Mouse (Mus musculus) kidney, adult 2 months (tissue): ENCODE data around the gene 4930544G11Rik. TPM values are rescaled to one million over a fixed set of nuclear protein-coding genes. Genes with fewer than 3 reads are reported as not detected.

Experiments
- DNase-seq: peaks from one replicate; pipeline ENCODE4 v3.0.0; 2021
- H3K27ac ChIP-seq: fragments of 200-500 bp; 2 replicates; pipeline ENCODE4 v1.5.1; 2012; ENCODE audit warnings: low read depth, low read length, control low read depth, inconsistent platforms; ENCODE audit not compliant: insufficient read depth
- H3K27me3 ChIP-seq: fragments of 200-500 bp; replicated peaks from 2 replicates; pipeline ENCODE4 v1.6.1; 2012; ENCODE audit warnings: mild to moderate bottlenecking, moderate library complexity, low read length, inconsistent platforms; ENCODE audit not compliant: control insufficient read depth, insufficient read depth
- H3K36me3 ChIP-seq: fragments of 200-500 bp; 2 replicates; pipeline ENCODE4 v1.6.1; 2012; ENCODE audit warnings: mild to moderate bottlenecking, moderate library complexity, low read length, inconsistent platforms; ENCODE audit not compliant: control insufficient read depth, insufficient read depth
- H3K4me1 ChIP-seq: fragments of 200-500 bp; 2 replicates; pipeline ENCODE4 v1.6.1; 2011; ENCODE audit warnings: low read length; ENCODE audit not compliant: control insufficient read depth, insufficient read depth
- H3K4me3 ChIP-seq: fragments of 200-500 bp; 2 replicates; pipeline ENCODE4 v1.5.1; 2011; ENCODE audit warnings: mild to moderate bottlenecking, low read depth, low read length, control low read depth; ENCODE audit not compliant: insufficient read depth
- CTCF ChIP-seq: fragments of 200-500 bp; conservative IDR thresholded peaks from 2 replicates; pipeline ENCODE4 v1.5.1; 2011; ENCODE audit warnings: low read depth, mild to moderate bottlenecking, control low read depth, low read length, moderate library complexity, mixed read lengths; ENCODE audit not compliant: insufficient read depth, insufficient read length
- POLR2A ChIP-seq: fragments of 200-500 bp; IDR thresholded peaks from one replicate; pipeline ENCODE4 v1.6.1; 2011; ENCODE audit warnings: low read depth, low read length, control low read depth
- WGBS: fragments of 180-500 bp; shearing (Covaris S2); methylation state at CpG from one replicate; pipeline ENCODE4 v1.1.7; 2018; 5-methylcytosine and 5-hydroxymethylcytosine counted together
- polyA plus RNA-seq: library from polyadenylated mRNA; depleted of rRNA; stranded (reverse); fragments of >200 nt; gene quantifications from 2 replicates; pipeline ENCODE4 v1.2.3, GENCODE M21; 2012

The 4930544G11Rik gene
- polyA plus RNA-seq, 1 experiment, result 0.05 TPM

GRCm38 (mm10) chr6:65932776-65933175, 19.6 kb upstream of the 4930544G11Rik start:
- Histone ChIP-seq H3K36me3 (no peaks in the 10 kb centered on the region), H3K4me1 (no peaks in the 10 kb centered on the region), H3K4me3 (no peak overlapping the region), H3K27ac (no peak overlapping the region), H3K27me3 (no peaks in the 10 kb centered on the region)
- no peak for DNase-seq
- WGBS, result 76% methylated on average over 1 of the region's 1 CpGs
- TF ChIP-seq CTCF, result no peak
- no peak for TF ChIP-seq POLR2A

- TF ChIP-seq CTCF, result no peak
- TF ChIP-seq POLR2A, result no peak
Observed at GRCm38 (mm10) chr6:65933177-65933576, 19.2 kb upstream of the 4930544G11Rik start.

GRCm38 (mm10) chr6:65935566-65936281, 16.7 kb upstream of the 4930544G11Rik start:
- 85% methylated on average over 7 of the region's 7 CpGs for WGBS
- no peaks in the 10 kb centered on the region for H3K27me3 ChIP-seq
- TF ChIP-seq POLR2A, result no peak
- TF ChIP-seq CTCF, result no peak
- no peak overlapping the region for H3K27ac ChIP-seq
- no peaks in the 10 kb centered on the region; the same call in 1 of the 2 replicates for H3K36me3 ChIP-seq
- H3K4me3 ChIP-seq, result no peak overlapping the region
- no peaks in the 10 kb centered on the region for H3K4me1 ChIP-seq
- DNase-seq, result no peak

More at GRCm38 (mm10) chr6:65933177-65933576, 19.2 kb upstream of the 4930544G11Rik start:
- Histone ChIP-seq H3K36me3 (no peaks in the 10 kb centered on the region; the same call in 1 of the 2 replicates), H3K27me3 (no peaks in the 10 kb centered on the region), H3K4me3 (no peak overlapping the region), H3K27ac (no peak overlapping the region), H3K4me1 (no peaks in the 10 kb centered on the region)
- 58% methylated on average over 4 of the region's 4 CpGs for WGBS
- DNase-seq, result no peak

- H3K27ac ChIP-seq, result no peak overlapping the region
- no peaks in the 10 kb centered on the region for H3K36me3 ChIP-seq
- DNase-seq, result no peak
- H3K4me3 ChIP-seq, result no peak overlapping the region
- 82% methylated on average over 6 of the region's 6 CpGs for WGBS
- TF ChIP-seq POLR2A (no peak), CTCF (no peak)
- H3K4me1 ChIP-seq, result no peaks in the 10 kb centered on the region
- no peaks in the 10 kb centered on the region for H3K27me3 ChIP-seq
Observed at GRCm38 (mm10) chr6:65950492-65950891, 1.9 kb upstream of the 4930544G11Rik start.

GRCm38 (mm10) chr6:65969386-65970111, 17.1 kb downstream of the 4930544G11Rik start:
- Histone ChIP-seq H3K4me1 (no peaks in the 10 kb centered on the region), H3K36me3 (no peaks in the 10 kb centered on the region), H3K27me3 (no peaks in the 10 kb centered on the region), H3K27ac (no peak overlapping the region), H3K4me3 (no peak overlapping the region)
- TF ChIP-seq POLR2A (no peak), CTCF (no peak)
- 70% methylated on average over 6 of the region's 6 CpGs for WGBS
- DNase-seq, result no peak

GRCm38 (mm10) chr6:65970410-65970809, 18.0 kb downstream of the 4930544G11Rik start:
- Histone ChIP-seq H3K36me3 (no peaks in the 10 kb centered on the region), H3K4me3 (no peak overlapping the region), H3K27me3 (no peaks in the 10 kb centered on the region), H3K27ac (no peak overlapping the region), H3K4me1 (no peaks in the 10 kb centered on the region)
- WGBS, result 90% methylated on average over 9 of the region's 9 CpGs
- DNase-seq, result no peak
- TF ChIP-seq CTCF (no peak), POLR2A (no peak)

- no peaks in the 10 kb centered on the region for H3K4me1 ChIP-seq
- TF ChIP-seq CTCF, result no peak
- TF ChIP-seq POLR2A, result no peak
- no peak overlapping the region for H3K27ac ChIP-seq
- no peaks in the 10 kb centered on the region for H3K36me3 ChIP-seq
- H3K27me3 ChIP-seq, result no peaks in the 10 kb centered on the region
- WGBS, result 78% methylated on average over 3 of the region's 3 CpGs
- DNase-seq, result no peak
- H3K4me3 ChIP-seq, result no peak overlapping the region
Observed at GRCm38 (mm10) chr6:65992081-65992480, 39.7 kb downstream of the 4930544G11Rik start.
